Mouse (Mus musculus): Measurements from ENCODE around the gene Olfr1494. TPM values are rescaled to one million over a fixed set of nuclear protein-coding genes. Genes with fewer than 3 reads are reported as not detected.

Gene Olfr1494
- not detected in 2 replicates for polyA plus RNA-seq (2015; fragmentation: Nextera tagmentation; extraction: Ambion mirVana)

GRCm38 (mm10) chr19:13739428-13739827, at the start of gene Olfr1494:
Gene Olfr1494, plus strand, starts transcription at chr19:13739728.
- DNase-seq (ENCODE audit: low spot score) (peak; percentile 0), ATAC-seq (replicated peaks; ENCODE audit: low FRiP score, low read depth) (no peak)
- Histone ChIP-seq H3K4me3 (replicated peaks; ENCODE audit: low read depth, low read length) (no peak within 1 kb of the TSS), H3K9me3 (replicated peaks; ENCODE audit: low read length) (no peaks in the 10 kb centered on the region), H3K27me3 (ENCODE audit: insufficient read depth, low read length) (no peaks in the 10 kb centered on the region), H3K9ac (ENCODE audit: low read depth, low read length) (no peak within 1 kb of the TSS), H3K27ac (no peak within 1 kb of the TSS), H3K4me1 (replicated peaks; ENCODE audit: insufficient read depth, low read length) (no peaks in the 10 kb centered on the region), H3K36me3 (ENCODE audit: insufficient read depth, low read length) (no peaks in the 10 kb centered on the region), H3K4me2 (ENCODE audit: low read length) (no peak within 1 kb of the TSS)
- WGBS, result 75% methylated on average over 4 of the region's 4 CpGs
- no peak for TF ChIP-seq CTCF (IDR thresholded peaks at IDR 0.05; ENCODE audit: low read depth)

DNA sequence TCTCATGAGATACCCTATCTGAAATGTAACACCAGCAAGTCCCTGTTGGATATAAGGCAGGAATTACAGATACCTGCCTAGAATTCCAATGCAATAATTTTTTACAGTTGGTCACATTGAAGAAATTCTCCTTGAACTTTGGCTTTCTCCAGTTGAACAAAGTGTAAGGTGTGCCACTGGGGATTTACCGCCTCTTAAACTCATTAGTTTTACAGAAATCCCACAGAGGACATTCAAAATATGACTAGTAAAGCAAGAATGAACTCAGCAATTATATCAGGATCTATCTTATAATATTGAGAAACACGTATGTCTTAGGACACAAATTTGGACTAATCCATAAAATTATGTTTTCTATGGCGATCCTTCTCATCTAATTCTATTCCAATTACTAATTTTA, 42.6 kb upstream of the Olfr1494 start, which contains the start of gene Olfr1491:
Gene Olfr1491 (plus strand): TSS at position 301 of the 400 bp plus-strand sequence.
- H3K9ac ChIP-seq (ENCODE audit: low read depth, low read length), result no peak within 1 kb of the TSS
- H3K27ac ChIP-seq, result no peak within 1 kb of the TSS
- no peak within 1 kb of the TSS for H3K4me2 ChIP-seq (ENCODE audit: low read length)
- TF ChIP-seq CTCF (IDR thresholded peaks at IDR 0.05; ENCODE audit: low read depth), result no peak
- DNase-seq (ENCODE audit: low spot score), result no peak
- WGBS, result 72% methylated on average over 3 of the region's 3 CpGs
- ATAC-seq (replicated peaks; ENCODE audit: low FRiP score, low read depth), result no peak
- no peaks in the 10 kb centered on the region for H3K9me3 ChIP-seq (replicated peaks; ENCODE audit: low read length)
- H3K4me3 ChIP-seq (replicated peaks; ENCODE audit: low read depth, low read length), result no peak within 1 kb of the TSS
- H3K36me3 ChIP-seq (ENCODE audit: insufficient read depth, low read length), result no peaks in the 10 kb centered on the region
- H3K27me3 ChIP-seq (ENCODE audit: insufficient read depth, low read length), result no peaks in the 10 kb centered on the region
- H3K4me1 ChIP-seq (replicated peaks; ENCODE audit: insufficient read depth, low read length), result no peaks in the 10 kb centered on the region

GRCm38 (mm10) chr19:13722978-13723377, 16.6 kb upstream of the Olfr1494 start, which contains the start of gene Olfr1493-ps1:
Gene Olfr1493-ps1, plus strand, starts transcription at chr19:13723278.
- TF ChIP-seq CTCF (IDR thresholded peaks at IDR 0.05; ENCODE audit: low read depth), result no peak
- H3K27ac ChIP-seq, result no peak within 1 kb of the TSS
- no peaks in the 10 kb centered on the region for H3K27me3 ChIP-seq (ENCODE audit: insufficient read depth, low read length)
- H3K36me3 ChIP-seq (ENCODE audit: insufficient read depth, low read length), result no peaks in the 10 kb centered on the region
- no peaks in the 10 kb centered on the region for H3K9me3 ChIP-seq (replicated peaks; ENCODE audit: low read length)
- DNase-seq (ENCODE audit: low spot score) (no peak), ATAC-seq (replicated peaks; ENCODE audit: low FRiP score, low read depth) (no peak)
- no peak within 1 kb of the TSS for H3K4me3 ChIP-seq (replicated peaks; ENCODE audit: low read depth, low read length)
- WGBS, result 53% methylated on average over 2 of the region's 2 CpGs
- H3K9ac ChIP-seq (ENCODE audit: low read depth, low read length), result no peak within 1 kb of the TSS
- H3K4me1 ChIP-seq (replicated peaks; ENCODE audit: insufficient read depth, low read length), result no peaks in the 10 kb centered on the region
- no peak within 1 kb of the TSS for H3K4me2 ChIP-seq (ENCODE audit: low read length)

DNA sequence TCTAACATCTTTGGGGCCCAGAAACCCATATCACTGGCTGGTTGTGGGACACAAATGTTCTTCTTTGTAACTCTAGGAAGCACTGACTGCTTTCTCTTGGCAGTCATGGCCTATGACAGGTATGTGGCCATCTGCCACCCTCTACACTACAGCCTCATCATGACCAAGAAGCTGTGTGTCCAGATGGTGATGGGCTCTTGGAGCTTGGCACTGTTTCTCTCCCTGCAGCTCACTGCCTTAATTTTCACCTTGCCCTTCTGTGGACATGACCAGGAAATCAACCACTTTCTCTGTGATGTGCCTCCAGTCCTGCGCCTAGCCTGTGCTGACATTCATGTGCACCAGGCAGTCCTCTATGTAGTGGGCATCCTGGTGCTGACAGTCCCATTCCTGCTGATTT, 9.8 kb downstream of the Olfr1494 start:
- Histone ChIP-seq H3K27me3 (ENCODE audit: insufficient read depth, low read length) (no peaks in the 10 kb centered on the region), H3K4me3 (replicated peaks; ENCODE audit: low read depth, low read length) (no peak overlapping the region), H3K9me3 (replicated peaks; ENCODE audit: low read length) (no peaks in the 10 kb centered on the region), H3K36me3 (ENCODE audit: insufficient read depth, low read length) (no peaks in the 10 kb centered on the region), H3K9ac (ENCODE audit: low read depth, low read length) (no peak overlapping the region), H3K27ac (no peak overlapping the region), H3K4me2 (ENCODE audit: low read length) (no peak overlapping the region), H3K4me1 (replicated peaks; ENCODE audit: insufficient read depth, low read length) (no peaks in the 10 kb centered on the region)
- no peak for DNase-seq (ENCODE audit: low spot score)
- 91% methylated on average over 1 of the region's 1 CpGs for WGBS
- ATAC-seq (replicated peaks; ENCODE audit: low FRiP score, low read depth), result no peak
- TF ChIP-seq CTCF (IDR thresholded peaks at IDR 0.05; ENCODE audit: low read depth), result no peak

DNA sequence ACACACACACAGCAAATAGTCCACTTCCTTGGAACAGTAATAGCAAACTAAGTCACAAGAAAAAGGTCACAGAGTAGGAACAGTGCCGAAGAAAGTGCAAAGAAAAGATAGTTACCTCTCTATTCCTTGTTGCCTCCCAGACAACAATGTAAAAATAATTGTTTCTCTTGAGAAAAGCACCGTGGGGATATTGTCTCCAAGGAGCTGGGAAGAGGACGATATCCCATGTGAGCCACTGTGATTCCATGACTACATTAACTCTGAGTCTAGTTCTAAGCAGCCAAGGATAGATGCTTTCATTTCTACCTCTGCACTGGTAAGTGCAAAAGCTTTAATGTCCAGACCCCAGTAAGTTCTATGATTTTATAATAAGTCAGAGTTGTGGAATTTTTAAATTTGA, 24.8 kb downstream of the Olfr1494 start, which contains the start of gene Olfr1495:
Gene Olfr1495 (plus strand): TSS at position 301 of the 400 bp plus-strand sequence.
- no peaks in the 10 kb centered on the region for H3K36me3 ChIP-seq (ENCODE audit: insufficient read depth, low read length)
- no peaks in the 10 kb centered on the region for H3K4me1 ChIP-seq (replicated peaks; ENCODE audit: insufficient read depth, low read length)
- no peak within 1 kb of the TSS for H3K9ac ChIP-seq (ENCODE audit: low read depth, low read length)
- no peak for DNase-seq (ENCODE audit: low spot score)
- H3K27me3 ChIP-seq (ENCODE audit: insufficient read depth, low read length), result no peaks in the 10 kb centered on the region
- no peak within 1 kb of the TSS for H3K4me3 ChIP-seq (replicated peaks; ENCODE audit: low read depth, low read length)
- no peak within 1 kb of the TSS for H3K27ac ChIP-seq
- TF ChIP-seq CTCF (IDR thresholded peaks at IDR 0.05; ENCODE audit: low read depth), result no peak
- WGBS, result 77% methylated on average over 3 of the region's 3 CpGs
- H3K4me2 ChIP-seq (ENCODE audit: low read length), result no peak within 1 kb of the TSS
- ATAC-seq (replicated peaks; ENCODE audit: low FRiP score, low read depth), result no peak
- H3K9me3 ChIP-seq (replicated peaks; ENCODE audit: low read length), result no peaks in the 10 kb centered on the region

DNA sequence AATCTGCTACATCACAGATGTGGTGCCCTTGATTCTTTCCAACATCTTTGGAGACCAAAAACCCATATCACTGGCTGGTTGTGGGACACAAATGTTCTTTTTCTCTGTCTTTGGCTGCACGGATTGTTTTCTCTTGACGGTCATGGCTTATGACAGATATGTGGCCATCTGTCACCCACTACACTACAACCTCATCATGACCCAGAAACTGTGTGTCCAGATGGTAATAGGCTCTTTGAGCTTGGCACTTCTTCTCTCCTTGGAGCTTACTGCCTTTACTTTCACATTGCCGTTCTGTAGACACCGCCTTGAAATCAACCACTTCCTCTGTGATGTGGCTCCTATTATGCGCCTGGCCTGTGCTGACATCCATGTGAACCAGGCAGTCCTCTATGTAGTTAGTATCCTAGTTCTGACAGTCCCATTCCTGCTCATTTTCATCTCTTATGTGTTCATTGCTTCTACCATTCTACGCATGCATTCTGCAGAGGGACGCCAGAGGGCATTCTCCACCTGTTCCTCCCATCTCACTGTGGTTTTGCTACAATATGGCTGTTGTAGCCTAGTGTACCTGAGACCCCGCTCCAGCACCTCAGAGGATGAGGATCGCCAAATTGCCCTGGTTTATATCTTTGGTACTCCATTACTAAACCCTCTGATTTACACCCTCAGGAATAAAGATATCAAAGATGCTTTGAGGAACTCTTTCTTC, 29.2 kb downstream of the Olfr1494 start:
- no peak for TF ChIP-seq CTCF (IDR thresholded peaks at IDR 0.05; ENCODE audit: low read depth)
- Histone ChIP-seq H3K27ac (no peak overlapping the region), H3K9ac (ENCODE audit: low read depth, low read length) (no peak overlapping the region), H3K27me3 (ENCODE audit: insufficient read depth, low read length) (no peaks in the 10 kb centered on the region), H3K36me3 (ENCODE audit: insufficient read depth, low read length) (no peaks in the 10 kb centered on the region), H3K4me3 (replicated peaks; ENCODE audit: low read depth, low read length) (no peak overlapping the region), H3K4me1 (replicated peaks; ENCODE audit: insufficient read depth, low read length) (no peaks in the 10 kb centered on the region), H3K9me3 (replicated peaks; ENCODE audit: low read length) (no peaks in the 10 kb centered on the region), H3K4me2 (ENCODE audit: low read length) (no peak overlapping the region)
- no peak for DNase-seq (ENCODE audit: low spot score)
- no peak for ATAC-seq (replicated peaks; ENCODE audit: low FRiP score, low read depth)
- WGBS, result 88% methylated on average over 9 of the region's 9 CpGs
